Mouse (Mus musculus) neutrophil, adult 83 days (primary cell): ENCODE data around the gene Fgf12. TPM values are rescaled to one million over a fixed set of nuclear protein-coding genes. Genes with fewer than 3 reads are reported as not detected.

Experiments
- total RNA-seq, 2 experiments: library from RNA; stranded (reverse); gene quantifications; one replicate each; pipeline ENCODE4 v1.2.4; 2023

Gene Fgf12
- not detected for total RNA-seq

GRCm38 (mm10) chr16:28752638-28753118 lies at the start of gene Fgf12:
TSS of gene Fgf12 (minus strand) at chr16:28753068.

Other genes starting within 250 kb of the Fgf12 start
- gene Mb21d2, start 176.6 kb upstream of the Fgf12 start, total RNA-seq, result under 1 TPM in 1 of 2 experiments, not detected in 1; 0.22 TPM